Mouse (Mus musculus) adrenal gland, postnatal 25 days (tissue): ENCODE data around the gene Brpf3. TPM values are rescaled to one million over a fixed set of nuclear protein-coding genes. Genes with fewer than 3 reads are reported as not detected.

Experiments used
- DNase-seq: peaks from one replicate; pipeline ENCODE4 v3.0.0; 2021; ENCODE audit warnings: mixed read lengths
- total RNA-seq: library from RNA; stranded (reverse); gene quantifications from 2 replicates; pipeline ENCODE4 v1.2.3, GENCODE M21; 2021

Brpf3 gene
- total RNA-seq, 1 experiment from 2014 or later, result 122 TPM

- DNase-seq, result no peak
These were observed 73.3 kb downstream of the Brpf3 start for GRCm38 (mm10) chr17:28874216-28874615.

- DNase-seq, result peak; percentile 76
These were observed 73.9 kb downstream of the Brpf3 start for GRCm38 (mm10) chr17:28874825-28875224.

DNA sequence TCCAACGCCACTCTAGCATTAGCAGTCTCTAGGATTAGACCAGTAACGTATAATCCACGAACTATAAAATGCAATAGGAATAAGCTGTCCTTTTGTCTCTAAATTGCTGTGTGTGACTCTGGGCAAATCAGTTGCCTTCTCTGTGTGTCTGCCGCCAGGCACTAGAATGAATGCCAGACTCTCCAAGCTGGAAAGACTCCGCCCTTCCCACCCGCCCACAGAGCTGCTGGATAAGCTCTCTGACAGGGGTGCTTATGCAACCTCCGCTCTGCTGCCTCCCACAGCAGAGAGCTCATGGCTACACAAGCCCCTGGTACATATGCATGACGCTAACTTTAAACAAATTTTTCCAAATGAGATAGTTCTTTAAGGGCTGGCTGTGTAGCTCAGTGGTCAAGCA is 74.4 kb downstream of the Brpf3 start:
- peak; percentile 60 for DNase-seq

GRCm38 (mm10) chr17:28876331-28876730 is 75.4 kb downstream of the Brpf3 start:
- DNase-seq, result no peak

GRCm38 (mm10) chr17:28876821-28877220 is 75.9 kb downstream of the Brpf3 start:
- DNase-seq, result no peak

- peak; percentile 74 for DNase-seq
These were observed 79.1 kb downstream of the Brpf3 start for GRCm38 (mm10) chr17:28879931-28880391.

- peak; percentile 79 for DNase-seq
These were observed 81.4 kb downstream of the Brpf3 start for GRCm38 (mm10) chr17:28882316-28882715.

DNA sequence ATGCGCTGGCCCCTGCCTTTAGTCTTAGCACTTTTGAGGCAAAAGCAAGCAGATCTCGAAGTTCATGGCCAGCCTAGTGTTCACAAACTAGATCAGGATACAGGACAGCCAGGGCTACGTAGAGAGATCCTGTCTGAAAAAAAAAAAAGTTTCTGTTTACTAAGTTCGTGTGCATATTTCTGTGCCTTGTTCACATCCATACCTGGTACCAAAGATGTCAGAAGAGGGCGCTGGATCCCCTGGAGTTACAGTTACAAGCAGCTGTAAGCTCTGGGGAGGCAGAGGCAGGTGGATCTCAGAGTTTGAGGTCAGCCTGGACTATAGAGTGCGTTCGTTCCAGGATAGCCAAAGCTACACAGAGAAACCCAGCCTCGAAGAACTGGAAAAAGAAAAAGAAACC is 81.9 kb downstream of the Brpf3 start:
- no peak for DNase-seq

- no peak for DNase-seq
These were observed 83.1 kb downstream of the Brpf3 start for GRCm38 (mm10) chr17:28883941-28884516.

GRCm38 (mm10) chr17:28885231-28885630 is 84.3 kb downstream of the Brpf3 start:
- no peak for DNase-seq

DNA sequence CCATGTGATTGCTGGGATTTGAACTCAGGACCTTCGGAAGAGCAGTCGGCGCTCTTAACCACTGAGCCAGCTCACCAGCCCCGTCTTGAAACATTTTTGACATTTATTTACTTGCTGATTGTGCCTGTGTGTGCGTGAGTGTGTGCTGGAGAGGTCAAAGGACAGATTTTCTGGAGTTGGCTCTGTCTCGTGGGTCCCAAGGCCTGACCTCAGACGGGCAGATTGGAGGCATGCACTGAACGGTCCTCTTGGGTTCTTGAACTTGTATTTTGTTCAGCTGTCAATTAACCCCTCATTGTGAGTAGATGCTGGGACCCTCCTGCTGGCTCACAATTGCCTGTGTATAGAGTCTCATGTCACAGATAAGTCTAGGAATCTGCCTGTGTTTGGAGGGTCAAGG is 85.4 kb downstream of the Brpf3 start:
- no peak for DNase-seq

Other genes starting within 250 kb of the Brpf3 start
- not detected in 2 replicates for gene Clps, start 240.3 kb upstream of the Brpf3 start, total RNA-seq
- gene Lhfpl5, start 225.4 kb upstream of the Brpf3 start, total RNA-seq, result 1.9 and 2.2 TPM in 2 replicates
- gene Srpk1, start 178.4 kb upstream of the Brpf3 start, total RNA-seq, result 60.9 and 76.5 TPM in 2 replicates
- gene Slc26a8, start 110.9 kb upstream of the Brpf3 start, total RNA-seq, result 1.9 TPM in 1 of 2 replicates, not detected in the other
- 82.6 and 88.6 TPM in 2 replicates for gene Mapk14, start 109.8 kb upstream of the Brpf3 start, total RNA-seq
- 1.7 and 2.2 TPM in 2 replicates for gene AC170998.1, start 75.0 kb upstream of the Brpf3 start, total RNA-seq
- gene Mapk13, start 31.8 kb upstream of the Brpf3 start, total RNA-seq, result 189 and 241 TPM in 2 replicates
- 0.09 TPM in 1 of 2 replicates, not detected in the other for gene Pnpla1, start 57.3 kb downstream of the Brpf3 start, total RNA-seq
- gene 4930539E08Rik, start 114.2 kb downstream of the Brpf3 start, total RNA-seq, result not detected in 2 replicates
- not detected in 2 replicates for gene Pxt1, start 142.8 kb downstream of the Brpf3 start, total RNA-seq
- gene Kctd20, start 150.9 kb downstream of the Brpf3 start, total RNA-seq, result 47.8 and 69.8 TPM in 2 replicates
- 79.5 TPM in 2 replicates for gene Stk38, start 206.9 kb downstream of the Brpf3 start, total RNA-seq
- 119 and 172 TPM in 2 replicates for gene Srsf3, start 231.5 kb downstream of the Brpf3 start, total RNA-seq